Mouse (Mus musculus): ENCODE measurements around the gene Usp10. TPM values are rescaled to one million over a fixed set of nuclear protein-coding genes. Genes with fewer than 3 reads are reported as not detected.

The Usp10 gene
- polyA plus RNA-seq, 1 experiment from 2014 or later, result 142 TPM

DNA sequence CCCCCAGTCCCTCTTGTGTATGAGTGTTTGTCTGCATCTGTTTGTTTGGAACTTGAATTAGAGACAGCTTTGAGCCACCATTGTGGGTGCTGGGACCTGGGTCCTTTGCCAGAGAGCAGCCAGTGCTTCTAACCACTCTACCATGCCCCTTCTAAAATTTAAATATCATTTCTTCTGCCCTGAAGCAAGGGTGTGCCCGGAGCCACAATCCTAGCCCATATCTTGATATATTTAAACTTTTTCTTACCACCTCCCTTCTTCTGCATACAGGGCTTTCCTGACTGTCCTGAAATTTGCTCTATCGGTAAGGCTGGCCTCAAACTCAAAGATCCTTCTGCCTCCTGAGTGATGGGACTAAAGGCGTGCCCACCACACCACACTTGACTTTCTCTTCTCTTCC lies 7.3 kb downstream of the Usp10 start:
- Histone ChIP-seq H3K36me3 (peaks cover 9% of the 10 kb centered on the region), H3K9me3 (no peaks in the 10 kb centered on the region), H3K4me3 (no peak overlapping the region), H3K4me1 (peaks cover 51% of the 10 kb centered on the region), H3K27me3 (no peaks in the 10 kb centered on the region), H3K4me2 (replicated peaks) (no peak overlapping the region), H3K9ac (no peak overlapping the region), H3K27ac (no peak overlapping the region)
- ATAC-seq (ENCODE audit: low FRiP score, low read depth), result no peak
- 92% methylated on average over 3 of the region's 3 CpGs for WGBS

DNA sequence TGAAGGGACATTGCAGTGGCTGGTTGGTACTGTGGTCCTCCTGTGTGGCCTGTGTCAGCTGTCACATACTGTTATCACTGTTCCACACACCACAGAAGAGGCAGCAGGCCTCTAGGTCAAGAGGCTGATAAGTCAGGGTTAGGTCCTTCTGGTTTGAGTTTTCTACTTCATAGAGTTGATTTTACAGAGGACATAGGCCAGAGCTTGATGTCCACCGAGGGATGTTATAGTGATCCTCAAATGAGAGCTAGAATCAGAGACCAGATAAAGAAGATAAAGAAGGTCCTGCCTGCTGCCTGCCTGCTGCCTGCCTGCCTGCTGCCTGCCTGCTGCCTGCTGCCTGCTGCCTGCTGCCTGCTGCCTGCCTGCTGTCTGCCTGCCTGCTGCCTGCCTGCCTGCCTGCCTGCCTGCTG lies 8.0 kb downstream of the Usp10 start:
- 71% methylated on average over 1 of the region's 1 CpGs for WGBS
- Histone ChIP-seq H3K4me3 (no peak overlapping the region), H3K4me1 (peaks cover 44% of the 10 kb centered on the region), H3K4me2 (replicated peaks) (no peak overlapping the region), H3K9me3 (no peaks in the 10 kb centered on the region), H3K27ac (no peak overlapping the region), H3K36me3 (peaks cover 9% of the 10 kb centered on the region), H3K9ac (no peak overlapping the region), H3K27me3 (no peaks in the 10 kb centered on the region)
- ATAC-seq (ENCODE audit: low FRiP score, low read depth), result no peak

DNA sequence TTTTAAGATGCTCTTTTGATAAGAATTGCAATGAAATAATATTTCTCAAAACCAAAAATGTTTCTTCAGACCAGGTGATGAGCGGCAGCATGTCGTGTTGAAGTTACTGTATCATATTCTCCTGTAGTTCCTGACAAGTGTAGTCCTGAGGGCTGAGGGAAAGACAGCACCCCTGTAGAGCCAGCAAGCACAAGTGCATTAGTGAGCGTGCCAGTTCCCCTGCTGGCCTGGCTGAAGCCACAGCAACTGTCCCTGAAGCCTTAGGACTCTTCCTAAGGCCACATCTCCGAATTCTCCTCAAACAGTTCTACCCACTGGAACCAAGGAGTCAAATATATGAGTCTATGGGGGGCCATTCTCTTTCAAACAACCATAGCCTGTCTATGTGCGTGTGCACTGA lies 13.1 kb downstream of the Usp10 start:
- WGBS, result 86% methylated on average over 5 of the region's 5 CpGs

DNA sequence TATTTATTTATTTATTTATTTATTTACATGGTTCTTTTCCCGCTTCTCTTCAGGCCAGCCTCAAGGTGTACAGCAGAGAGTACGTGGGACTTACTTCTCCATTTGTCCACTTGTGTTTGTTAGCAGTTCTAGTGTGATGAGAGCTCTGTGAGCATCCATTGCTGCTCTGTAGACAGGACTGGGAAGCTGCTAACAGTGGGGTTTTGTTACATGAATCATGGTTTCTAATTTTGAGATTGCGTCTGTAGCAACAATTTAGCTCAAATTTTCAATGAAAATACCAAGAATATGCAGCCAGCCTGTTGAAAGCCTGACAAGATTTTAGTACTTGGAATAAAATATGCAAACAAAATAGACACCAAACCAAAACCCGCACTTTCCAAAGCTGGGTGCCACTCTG lies 15.3 kb downstream of the Usp10 start:
- ATAC-seq (ENCODE audit: low FRiP score, low read depth), result no peak
- Histone ChIP-seq H3K4me1 (peaks cover 12% of the 10 kb centered on the region), H3K9ac (no peak overlapping the region), H3K4me3 (no peak overlapping the region), H3K36me3 (peaks cover 4% of the 10 kb centered on the region; the same call in 1 of the 2 replicates), H3K27me3 (no peaks in the 10 kb centered on the region), H3K27ac (no peak overlapping the region), H3K4me2 (replicated peaks) (no peak overlapping the region), H3K9me3 (no peaks in the 10 kb centered on the region)
- WGBS, result 91% methylated on average over 4 of the region's 4 CpGs

More for the DNA sequence above, 13.1 kb downstream of the Usp10 start:
- Histone ChIP-seq H3K27me3 (no peaks in the 10 kb centered on the region), H3K4me1 (peaks cover 6% of the 10 kb centered on the region; the same call in 1 of the 2 replicates), H3K27ac (no peak overlapping the region), H3K9me3 (no peaks in the 10 kb centered on the region), H3K4me3 (no peak overlapping the region), H3K36me3 (peaks cover 9% of the 10 kb centered on the region), H3K9ac (no peak overlapping the region), H3K4me2 (replicated peaks) (no peak overlapping the region)
- no peak for ATAC-seq (ENCODE audit: low FRiP score, low read depth)

DNA sequence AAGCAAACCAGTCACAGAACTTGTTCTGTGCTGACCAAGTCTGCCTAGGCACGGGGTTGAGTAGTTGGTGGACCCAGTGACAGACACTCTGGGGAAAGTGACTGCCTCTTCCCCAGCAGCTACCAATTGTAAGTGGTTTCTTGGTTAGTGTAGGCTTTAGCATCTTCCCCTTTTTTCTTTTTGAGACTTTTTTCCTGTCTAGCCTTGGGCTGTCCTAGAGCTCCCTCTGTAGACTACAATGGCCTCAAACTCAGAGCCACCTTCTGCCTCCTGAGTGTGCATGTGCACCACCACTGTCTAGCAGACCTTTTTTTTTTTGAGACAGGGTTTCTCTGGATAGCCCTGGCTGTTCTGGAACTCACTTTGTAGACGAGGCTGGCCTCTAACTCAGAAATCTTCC lies 16.3 kb downstream of the Usp10 start:
- Histone ChIP-seq H3K27me3 (no peaks in the 10 kb centered on the region), H3K4me3 (no peak overlapping the region), H3K27ac (no peak overlapping the region), H3K9ac (no peak overlapping the region), H3K4me1 (peaks cover 13% of the 10 kb centered on the region; the same call in 1 of the 2 replicates), H3K4me2 (replicated peaks) (no peak overlapping the region), H3K36me3 (peaks cover 4% of the 10 kb centered on the region; the same call in 1 of the 2 replicates), H3K9me3 (no peaks in the 10 kb centered on the region)
- no peak for ATAC-seq (ENCODE audit: low FRiP score, low read depth)
- 81% methylated on average over 2 of the region's 2 CpGs for WGBS

DNA sequence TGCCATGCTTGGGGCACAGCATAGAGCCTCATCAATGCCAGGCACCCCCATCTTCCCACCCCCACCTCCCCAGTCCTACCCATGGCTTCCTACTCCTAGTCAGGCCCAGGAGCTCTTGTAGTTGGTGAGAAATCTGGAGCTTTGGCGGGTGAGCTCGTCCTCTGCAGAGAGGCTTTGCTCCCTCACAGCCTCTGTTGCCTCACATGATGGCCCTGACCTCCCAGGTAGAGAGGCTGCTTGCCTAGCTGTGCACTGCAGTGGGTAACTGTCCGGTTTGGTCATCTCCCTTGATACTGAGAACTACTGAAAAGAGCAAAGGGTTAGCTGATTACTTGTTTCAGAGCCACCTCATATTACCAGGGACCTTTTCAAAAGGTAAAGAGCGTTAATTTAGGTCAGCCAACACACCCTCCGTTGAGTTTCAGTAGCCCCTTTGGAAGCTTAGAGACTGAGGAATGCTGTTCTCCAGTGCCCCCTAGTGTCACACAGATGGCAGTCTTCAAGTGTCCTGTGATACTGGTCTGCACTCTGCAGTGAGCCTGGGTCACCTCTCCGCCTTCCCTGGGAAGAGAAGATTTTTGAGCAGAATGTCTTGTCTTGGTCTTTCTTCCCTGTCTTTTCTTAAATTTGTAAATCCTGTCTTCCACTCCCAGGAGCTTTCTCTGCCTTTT lies 17.4 kb downstream of the Usp10 start:
- Histone ChIP-seq H3K27me3 (no peaks in the 10 kb centered on the region), H3K4me3 (no peak overlapping the region), H3K9me3 (no peaks in the 10 kb centered on the region), H3K9ac (no peak overlapping the region), H3K4me2 (replicated peaks) (no peak overlapping the region), H3K27ac (no peak overlapping the region), H3K4me1 (peaks cover 8% of the 10 kb centered on the region; the same call in 1 of the 2 replicates), H3K36me3 (peaks cover 12% of the 10 kb centered on the region)
- ATAC-seq (ENCODE audit: low FRiP score, low read depth), result no peak
- WGBS, result 47% methylated on average over 6 of the region's 6 CpGs

DNA sequence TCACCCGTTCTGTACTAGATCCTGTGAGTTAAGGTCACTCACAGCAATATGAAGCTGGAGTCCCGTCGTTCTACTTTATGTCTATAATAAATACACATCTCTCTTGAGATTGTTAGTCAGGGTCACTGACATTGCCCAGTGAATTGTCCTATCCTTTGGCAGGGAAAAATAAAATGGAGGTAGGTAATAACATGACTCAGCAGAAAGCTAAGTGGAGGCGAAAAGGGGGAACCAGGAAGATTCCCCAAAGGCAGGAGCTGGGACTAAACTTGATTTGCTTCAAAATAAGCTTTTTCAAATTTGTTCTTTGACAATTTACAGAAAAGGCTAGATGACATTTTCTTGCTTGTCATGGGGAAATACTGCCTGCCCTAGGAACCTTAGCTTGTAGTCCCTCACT lies 21.2 kb downstream of the Usp10 start:
- Histone ChIP-seq H3K27me3 (no peaks in the 10 kb centered on the region), H3K9ac (no peak overlapping the region), H3K36me3 (peaks cover 43% of the 10 kb centered on the region), H3K4me3 (no peak overlapping the region), H3K27ac (no peak overlapping the region), H3K4me1 (peaks cover 8% of the 10 kb centered on the region; the same call in 1 of the 2 replicates), H3K4me2 (replicated peaks) (no peak overlapping the region), H3K9me3 (no peaks in the 10 kb centered on the region)
- ATAC-seq (ENCODE audit: low FRiP score, low read depth), result no peak
- WGBS, result 84% methylated on average over 4 of the region's 4 CpGs

DNA sequence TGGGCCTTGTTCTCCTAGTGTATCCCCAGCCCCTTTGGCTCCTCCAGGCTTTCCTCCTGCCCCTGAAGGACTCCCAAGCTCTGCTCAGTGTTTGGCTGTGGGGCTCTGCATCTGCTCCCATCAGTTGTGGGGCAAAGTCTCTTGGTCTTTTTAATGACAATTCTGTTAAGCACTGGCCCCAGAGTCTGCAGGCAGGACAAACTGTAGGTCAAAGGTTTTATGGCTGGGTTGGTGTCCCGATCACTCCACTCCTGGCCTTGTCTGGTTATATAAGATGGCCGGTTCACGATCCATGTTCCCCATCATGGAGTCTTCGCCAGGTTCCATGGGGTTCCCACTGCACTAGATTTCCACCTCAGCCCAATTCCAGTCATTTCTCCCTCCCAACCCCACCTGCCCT lies 23.5 kb downstream of the Usp10 start:
- peaks cover 60% of the 10 kb centered on the region for H3K36me3 ChIP-seq
- WGBS, result 92% methylated on average over 4 of the region's 4 CpGs
- H3K27ac ChIP-seq, result no peak overlapping the region
- no peak overlapping the region for H3K9ac ChIP-seq
- H3K9me3 ChIP-seq, result no peaks in the 10 kb centered on the region
- H3K4me3 ChIP-seq, result no peak overlapping the region
- H3K27me3 ChIP-seq, result no peaks in the 10 kb centered on the region
- H3K4me1 ChIP-seq, result peaks cover 6% of the 10 kb centered on the region; the same call in 1 of the 2 replicates
- no peak for ATAC-seq (ENCODE audit: low FRiP score, low read depth)
- no peak overlapping the region for H3K4me2 ChIP-seq (replicated peaks)

DNA sequence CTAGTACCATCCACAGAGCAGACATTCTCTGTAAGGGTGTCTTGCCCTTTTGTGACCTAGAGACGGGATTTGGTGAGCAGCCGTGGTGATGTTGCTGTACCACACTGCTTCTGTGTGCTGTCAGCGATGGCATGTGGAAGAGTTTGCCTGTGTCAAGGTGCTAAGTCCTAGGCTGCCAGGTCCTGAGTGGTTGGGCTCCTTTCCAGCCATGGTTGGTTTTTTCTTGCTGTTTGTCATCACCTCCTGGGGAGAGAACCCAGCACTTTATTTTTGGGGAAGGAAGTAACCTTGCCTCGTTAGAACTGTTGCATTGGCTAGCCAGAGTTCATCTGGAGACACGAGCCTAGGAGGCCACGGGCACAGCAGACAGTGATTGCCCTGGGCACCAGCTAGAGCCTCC lies 25.4 kb downstream of the Usp10 start:
- Histone ChIP-seq H3K9ac (no peak overlapping the region), H3K27ac (no peak overlapping the region), H3K4me3 (no peak overlapping the region), H3K27me3 (no peaks in the 10 kb centered on the region), H3K36me3 (peaks cover 69% of the 10 kb centered on the region), H3K9me3 (no peaks in the 10 kb centered on the region), H3K4me1 (peaks cover under 1% of the 10 kb centered on the region; the same call in 1 of the 2 replicates), H3K4me2 (replicated peaks) (no peak overlapping the region)
- ATAC-seq (ENCODE audit: low FRiP score, low read depth), result no peak
- WGBS, result 67% methylated on average over 6 of the region's 6 CpGs

DNA sequence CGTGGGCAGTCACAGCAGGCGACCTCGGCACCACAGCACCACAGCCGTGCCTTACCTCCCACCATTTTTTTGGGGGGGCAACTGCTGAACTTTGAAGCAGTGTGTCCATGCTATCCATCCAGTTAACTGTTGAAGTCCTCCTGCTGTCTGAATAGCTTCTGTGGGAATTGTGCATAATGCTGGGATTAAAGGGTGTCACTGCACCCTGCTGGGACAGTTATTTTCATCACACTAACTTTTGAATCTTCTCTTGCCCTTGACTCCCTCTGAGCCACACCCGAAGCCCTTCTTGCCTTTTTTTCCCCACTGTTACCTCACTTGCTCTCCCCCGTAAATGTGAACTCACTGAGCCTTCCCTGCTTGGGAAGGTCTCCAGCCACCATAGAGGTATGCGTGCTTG lies 28.3 kb downstream of the Usp10 start:
- Histone ChIP-seq H3K27ac (no peak overlapping the region), H3K4me1 (peaks cover 5% of the 10 kb centered on the region; the same call in 1 of the 2 replicates), H3K4me2 (replicated peaks) (no peak overlapping the region), H3K9me3 (no peaks in the 10 kb centered on the region), H3K9ac (no peak overlapping the region), H3K27me3 (no peaks in the 10 kb centered on the region), H3K36me3 (peaks cover 77% of the 10 kb centered on the region), H3K4me3 (no peak overlapping the region)
- no peak for ATAC-seq (ENCODE audit: low FRiP score, low read depth)
- 85% methylated on average over 7 of the region's 7 CpGs for whole genome bisulfite sequencing

DNA sequence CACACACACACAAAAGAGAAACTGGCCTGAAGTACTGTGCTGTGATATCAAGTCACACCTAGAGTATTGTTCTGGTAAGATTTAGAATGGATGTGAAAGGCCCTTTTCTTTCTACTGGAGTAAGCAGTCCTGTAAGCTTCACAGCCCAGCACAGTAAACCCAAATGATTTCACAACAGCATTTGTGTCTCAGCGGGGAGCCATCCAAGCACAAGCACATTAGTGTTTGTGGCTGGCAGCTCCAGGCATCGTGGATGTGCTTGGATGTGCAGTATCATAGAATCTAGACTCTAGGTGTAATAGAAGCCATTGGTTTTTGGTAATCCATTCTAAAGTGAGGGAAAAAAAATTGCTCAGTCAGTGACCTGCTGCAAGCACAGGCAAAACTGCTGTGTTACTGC lies 29.2 kb downstream of the Usp10 start:
- no peak overlapping the region for H3K9ac ChIP-seq
- H3K4me1 ChIP-seq, result peaks cover 5% of the 10 kb centered on the region; the same call in 1 of the 2 replicates
- peaks cover 79% of the 10 kb centered on the region for H3K36me3 ChIP-seq
- WGBS, result 80% methylated on average over 2 of the region's 2 CpGs
- H3K4me2 ChIP-seq (replicated peaks), result no peak overlapping the region
- no peak for ATAC-seq (ENCODE audit: low FRiP score, low read depth)
- H3K9me3 ChIP-seq, result no peaks in the 10 kb centered on the region
- H3K4me3 ChIP-seq, result no peak overlapping the region
- H3K27me3 ChIP-seq, result no peaks in the 10 kb centered on the region
- no peak overlapping the region for H3K27ac ChIP-seq

DNA sequence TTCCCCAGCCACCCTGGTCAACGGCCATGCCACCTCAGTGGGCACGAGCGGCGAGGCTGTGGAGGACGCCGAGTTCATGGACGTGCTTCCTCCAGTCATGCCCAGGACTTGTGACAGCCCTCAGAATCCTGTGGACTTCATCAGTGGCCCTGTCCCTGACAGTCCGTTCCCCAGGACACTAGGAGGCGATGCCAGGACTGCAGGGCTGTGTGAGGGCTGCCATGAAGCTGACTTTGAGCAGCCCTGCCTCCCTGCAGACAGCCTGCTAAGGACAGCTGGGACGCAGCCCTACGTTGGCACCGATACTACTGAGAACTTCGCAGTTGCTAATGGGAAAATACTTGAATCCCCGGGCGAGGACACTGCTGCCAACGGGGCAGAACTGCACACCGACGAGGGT lies 31.3 kb downstream of the Usp10 start:
- H3K4me2 ChIP-seq (replicated peaks), result no peak overlapping the region
- H3K4me3 ChIP-seq, result no peak overlapping the region
- peaks cover 5% of the 10 kb centered on the region; the same call in 1 of the 2 replicates for H3K4me1 ChIP-seq
- H3K9me3 ChIP-seq, result no peaks in the 10 kb centered on the region
- peaks cover 81% of the 10 kb centered on the region for H3K36me3 ChIP-seq
- H3K27ac ChIP-seq, result no peak overlapping the region
- no peaks in the 10 kb centered on the region for H3K27me3 ChIP-seq
- 93% methylated on average over 18 of the region's 18 CpGs for WGBS
- no peak for ATAC-seq (ENCODE audit: low FRiP score, low read depth)
- H3K9ac ChIP-seq, result no peak overlapping the region

DNA sequence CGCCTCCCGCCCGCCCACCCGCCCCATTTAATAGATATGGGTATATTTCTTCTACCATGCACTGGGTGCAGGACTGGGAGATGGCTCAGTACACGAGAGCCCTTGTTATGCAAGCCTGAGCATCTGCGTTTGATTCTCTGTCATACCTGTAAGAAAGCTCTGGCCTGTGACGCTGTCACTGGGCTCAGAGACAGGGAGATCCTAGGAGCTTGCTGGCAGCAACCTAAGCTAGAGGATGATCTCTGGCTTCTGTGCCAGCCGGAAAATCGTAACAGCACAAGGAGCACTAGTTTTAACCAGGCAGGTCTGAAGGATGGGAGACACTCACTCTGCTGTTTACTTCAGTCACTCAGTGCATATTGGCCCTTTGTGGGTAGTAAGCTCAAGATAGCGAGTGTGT lies 33.5 kb downstream of the Usp10 start:
- WGBS, result 81% methylated on average over 10 of the region's 10 CpGs
- H3K36me3 ChIP-seq, result peaks cover 82% of the 10 kb centered on the region
- H3K4me2 ChIP-seq (replicated peaks), result no peak overlapping the region
- H3K9ac ChIP-seq, result no peak overlapping the region
- no peaks in the 10 kb centered on the region for H3K9me3 ChIP-seq
- H3K4me1 ChIP-seq, result peaks cover 5% of the 10 kb centered on the region; the same call in 1 of the 2 replicates
- no peak overlapping the region; the same call in 1 of the 2 replicates for H3K27ac ChIP-seq
- ATAC-seq (ENCODE audit: low FRiP score, low read depth), result no peak
- no peak overlapping the region for H3K4me3 ChIP-seq
- H3K27me3 ChIP-seq, result no peaks in the 10 kb centered on the region
